Mouse (Mus musculus) midbrain, embryonic 11.5 days (tissue): ENCODE results near the gene Plekhg1. TPM values are rescaled to one million over a fixed set of nuclear protein-coding genes. Genes with fewer than 3 reads are reported as not detected.

Experiments
- ATAC-seq: fragments of 200-750 bp; cut with Nextera tagmentation; 2 replicates; pipeline ENCODE4 v1.8.0; 2017; ENCODE audit warnings: moderate TSS enrichment, moderate library complexity; ENCODE audit not compliant: low FRiP score
- DNase-seq: peaks from one replicate; pipeline ENCODE4 v3.0.0; 2015; ENCODE audit warnings: low spot score; ENCODE audit errors: missing footprints
- H3K27ac ChIP-seq: fragments of 300-500 bp; sonication (generic); 2 replicates; pipeline ENCODE4 v1.5.1; 2014; ENCODE audit warnings: low read depth, low read length
- H3K27me3 ChIP-seq: fragments of 300-500 bp; sonication (generic); 2 replicates; pipeline ENCODE4 v1.6.1; 2014; ENCODE audit warnings: mild to moderate bottlenecking, low read length, moderate library complexity, mixed read lengths; ENCODE audit not compliant: control insufficient read depth, insufficient read depth
- H3K36me3 ChIP-seq: fragments of 300-500 bp; sonication (generic); 2 replicates; pipeline ENCODE4 v1.6.1; 2014; ENCODE audit warnings: mild to moderate bottlenecking, low read length, moderate library complexity, mixed read lengths; ENCODE audit not compliant: control insufficient read depth, insufficient read depth
- H3K4me1 ChIP-seq: fragments of 300-500 bp; sonication (generic); 2 replicates; pipeline ENCODE4 v1.6.1; 2014; ENCODE audit warnings: low read length; ENCODE audit not compliant: control insufficient read depth, insufficient read depth
- H3K4me2 ChIP-seq: fragments of 300-500 bp; sonication (generic); 2 replicates; pipeline ENCODE4 v1.6.1; 2014; ENCODE audit warnings: mild to moderate bottlenecking, moderate library complexity
- H3K4me3 ChIP-seq: fragments of 300-500 bp; sonication (generic); 2 replicates; pipeline ENCODE4 v1.5.1; 2014; ENCODE audit warnings: low read depth, low read length
- H3K9ac ChIP-seq: fragments of 300-500 bp; sonication (generic); 2 replicates; pipeline ENCODE4 v1.6.1; 2014; ENCODE audit warnings: low read length
- H3K9me3 ChIP-seq: fragments of 300-500 bp; sonication (generic); 2 replicates; pipeline ENCODE4 v1.6.1; 2016; ENCODE audit warnings: low read length; ENCODE audit not compliant: control insufficient read depth
- WGBS: fragments of 180-500 bp; shearing (Covaris S2); extraction: QIAGEN DNeasy Blood & Tissue Kit; methylation state at CpG from one replicate; pipeline ENCODE4 v1.1.7; 2014; 5-methylcytosine and 5-hydroxymethylcytosine counted together
- polyA plus RNA-seq: library from polyadenylated mRNA; unstranded; fragments of >200 nt; fragmentation: Nextera tagmentation; extraction: Ambion mirVana; gene quantifications from 2 replicates; pipeline ENCODE4 v1.2.1, GENCODE M21; 2014

Gene Plekhg1
- polyA plus RNA-seq, 1 experiment from 2014 or later = 16.8 TPM

DNA sequence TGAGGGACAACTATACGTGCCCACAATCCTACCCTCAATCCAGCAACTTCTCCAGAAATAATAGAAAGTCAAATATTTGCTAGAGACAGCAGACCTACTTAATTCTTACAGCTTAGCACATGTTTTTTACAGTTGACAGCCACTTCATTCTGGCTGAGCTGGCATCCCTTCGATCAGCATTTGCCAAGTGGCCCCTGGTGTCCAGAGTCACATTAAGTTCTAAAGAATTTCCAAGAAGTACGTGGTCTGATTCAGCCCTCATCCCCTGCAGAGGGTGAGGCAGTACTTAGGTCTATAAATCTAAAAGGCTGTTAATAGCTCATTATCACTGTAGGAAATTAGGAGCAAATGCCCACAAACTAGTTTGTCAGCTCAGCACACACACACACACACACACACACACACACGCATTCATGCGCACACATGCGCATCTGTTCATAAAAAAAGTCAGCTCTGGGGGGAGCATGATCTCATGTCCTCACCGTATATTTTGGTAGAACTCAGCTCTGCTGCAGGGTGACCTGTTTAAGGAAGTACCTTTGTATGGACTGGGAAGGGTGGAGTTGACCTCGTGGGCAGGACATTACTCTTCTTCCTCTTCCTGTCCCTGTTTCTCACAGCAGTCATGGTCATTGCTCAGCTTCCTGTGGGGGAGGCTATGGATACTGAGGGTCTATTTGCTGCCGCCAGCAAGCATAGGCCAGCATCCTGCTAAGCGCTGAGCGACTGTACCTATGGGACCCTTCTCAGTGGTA, 91.6 kb downstream of the Plekhg1 start:
- ATAC-seq (no peak), DNase-seq (no peak)
- 85% methylated on average over 11 of the region's 11 CpGs for WGBS
- Histone ChIP-seq H3K27me3 (no peaks in the 10 kb centered on the region), H3K4me2 (no peak overlapping the region), H3K36me3 (no peaks in the 10 kb centered on the region), H3K27ac (no peak overlapping the region), H3K9ac (no peak overlapping the region), H3K4me3 (no peak overlapping the region), H3K9me3 (no peaks in the 10 kb centered on the region), H3K4me1 (0 out of 2 replicates have a peak, but pooled peaks cover 4% of the 10 kb centered on the region)

DNA sequence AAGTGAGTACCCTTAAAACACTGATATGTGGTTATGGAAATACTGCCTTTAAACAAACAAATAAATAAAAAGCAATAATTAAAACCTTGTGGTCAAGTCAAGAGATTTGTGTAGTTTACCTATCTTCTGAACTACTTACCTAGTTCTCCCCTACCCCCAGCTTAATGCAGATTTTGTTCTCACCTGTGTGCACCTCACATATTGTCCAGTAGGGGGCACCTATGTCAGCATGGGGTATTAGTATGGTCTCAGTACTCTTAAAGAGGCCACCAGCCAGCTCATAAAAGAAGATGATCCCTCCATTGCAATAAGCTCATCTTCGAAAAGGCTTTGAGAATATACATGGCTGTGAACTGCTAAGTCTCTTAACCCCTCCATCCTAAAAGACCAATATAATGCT, 93.9 kb downstream of the Plekhg1 start:
- Histone ChIP-seq H3K9ac (no peak overlapping the region), H3K27ac (no peak overlapping the region), H3K9me3 (no peaks in the 10 kb centered on the region), H3K4me3 (no peak overlapping the region), H3K4me2 (no peak overlapping the region), H3K27me3 (no peaks in the 10 kb centered on the region), H3K4me1 (no peaks in the 10 kb centered on the region), H3K36me3 (no peaks in the 10 kb centered on the region)
- no peak for ATAC-seq
- no peak for DNase-seq
- WGBS = 97% methylated on average over 1 of the region's 1 CpGs

DNA sequence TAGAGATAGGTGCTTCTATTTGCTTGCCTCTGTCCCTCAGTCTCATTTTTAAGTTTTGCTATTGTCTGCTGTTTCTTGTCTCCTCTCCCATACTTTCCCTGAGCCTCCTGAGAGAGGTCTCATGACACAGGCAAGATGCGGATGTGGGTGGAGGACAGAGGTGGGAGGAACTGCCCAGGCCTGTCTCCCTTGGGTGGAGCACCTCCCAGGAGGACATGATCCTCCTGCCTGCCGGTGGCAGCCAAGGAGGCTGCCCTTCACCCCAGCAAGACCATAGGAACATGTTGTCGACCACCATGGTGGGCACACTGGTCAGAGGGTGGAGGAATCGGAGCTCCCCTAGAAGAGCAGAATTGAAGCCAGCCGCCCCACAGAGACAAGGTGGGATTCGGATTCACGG, 94.5 kb downstream of the Plekhg1 start:
- no peaks in the 10 kb centered on the region for H3K9me3 ChIP-seq
- no peaks in the 10 kb centered on the region for H3K36me3 ChIP-seq
- DNase-seq = no peak
- H3K4me1 ChIP-seq = no peaks in the 10 kb centered on the region
- ATAC-seq = no peak
- H3K4me2 ChIP-seq = no peak overlapping the region
- WGBS = 90% methylated on average over 7 of the region's 7 CpGs
- H3K9ac ChIP-seq = no peak overlapping the region
- H3K4me3 ChIP-seq = no peak overlapping the region
- H3K27me3 ChIP-seq = no peaks in the 10 kb centered on the region
- H3K27ac ChIP-seq = no peak overlapping the region

DNA sequence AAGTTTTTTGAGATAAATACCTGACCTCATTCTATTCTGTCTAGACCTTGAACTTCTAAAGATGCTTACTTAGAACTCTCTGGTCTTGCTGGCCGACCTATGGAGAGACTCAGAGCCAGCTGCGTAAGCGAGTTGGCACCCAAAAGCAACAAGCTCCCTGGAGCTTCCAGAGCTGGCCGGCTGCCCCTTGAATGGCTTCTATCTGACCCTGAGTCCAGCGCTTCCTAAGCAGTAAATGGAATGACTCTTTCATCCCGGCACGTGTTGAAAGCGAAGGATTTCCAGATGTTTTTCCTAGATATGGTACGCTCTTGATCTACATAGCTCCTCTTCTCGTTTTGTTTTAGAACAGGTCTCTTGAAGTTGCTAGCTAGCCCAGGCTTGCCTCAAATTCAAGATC, 95.5 kb downstream of the Plekhg1 start:
- Histone ChIP-seq H3K9me3 (no peaks in the 10 kb centered on the region), H3K9ac (no peak overlapping the region), H3K27ac (no peak overlapping the region), H3K4me2 (no peak overlapping the region), H3K4me1 (no peaks in the 10 kb centered on the region), H3K36me3 (no peaks in the 10 kb centered on the region), H3K4me3 (no peak overlapping the region), H3K27me3 (no peaks in the 10 kb centered on the region)
- 84% methylated on average over 10 of the region's 10 CpGs for WGBS
- no peak for ATAC-seq
- no peak for DNase-seq

DNA sequence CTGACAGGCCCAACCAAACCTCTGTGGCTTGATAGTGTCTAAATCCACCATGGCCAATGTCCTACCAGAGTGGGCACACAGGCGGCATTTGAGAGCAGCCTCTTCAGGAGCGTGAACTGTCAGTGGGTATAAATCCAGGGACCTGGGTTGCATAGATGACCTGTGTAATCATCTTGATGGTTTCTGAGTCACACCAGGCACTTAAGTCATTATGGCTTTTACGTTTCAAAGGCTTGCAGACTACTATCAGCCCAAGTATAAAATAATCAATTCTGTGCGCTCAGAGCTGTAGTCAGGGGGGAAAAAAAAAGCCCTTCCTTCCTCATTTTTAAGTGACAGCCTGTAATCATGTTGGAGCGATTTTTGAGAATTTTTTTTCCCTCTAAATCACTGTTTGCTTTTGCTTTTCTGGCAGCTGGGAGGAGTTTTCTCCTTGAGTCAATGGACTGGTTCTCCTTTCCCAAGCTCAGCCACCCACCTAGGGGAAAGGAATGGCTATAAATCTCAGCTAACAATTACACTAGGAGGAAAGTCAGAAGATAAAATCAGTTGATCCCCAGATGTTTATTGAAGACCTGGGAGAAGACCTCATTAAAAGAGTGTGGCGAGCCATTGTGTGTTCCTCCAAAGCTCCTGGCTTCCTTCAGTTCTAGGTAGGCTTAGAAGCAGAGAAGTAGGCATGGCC, 99.7 kb downstream of the Plekhg1 start:
- H3K9ac ChIP-seq = no peak overlapping the region
- no peaks in the 10 kb centered on the region for H3K4me1 ChIP-seq
- DNase-seq = no peak
- no peak overlapping the region for H3K4me2 ChIP-seq
- H3K9me3 ChIP-seq = no peaks in the 10 kb centered on the region
- 80% methylated on average over 6 of the region's 6 CpGs for WGBS
- no peak overlapping the region for H3K27ac ChIP-seq
- no peak overlapping the region for H3K4me3 ChIP-seq
- no peaks in the 10 kb centered on the region for H3K27me3 ChIP-seq
- ATAC-seq = no peak
- no peaks in the 10 kb centered on the region for H3K36me3 ChIP-seq

DNA sequence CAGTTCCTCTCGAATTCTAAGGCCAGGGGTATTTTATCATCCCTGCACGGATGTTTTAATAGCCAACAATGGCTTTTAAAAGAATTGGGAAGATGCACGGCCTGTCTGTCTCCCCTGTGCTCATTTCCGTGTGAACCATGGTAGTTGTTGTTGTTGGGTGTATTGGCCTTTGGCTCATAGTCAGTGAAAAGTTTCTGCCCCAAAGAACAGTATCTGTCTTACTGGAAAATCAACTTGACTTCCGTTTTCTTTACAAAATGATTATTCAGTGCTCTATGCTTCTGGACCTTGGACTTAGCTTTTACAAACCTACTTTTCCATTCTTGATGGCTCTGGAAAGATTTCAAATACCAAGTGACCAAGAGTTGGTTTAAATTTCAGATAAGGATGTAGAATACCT, 104.3 kb downstream of the Plekhg1 start:
- 86% methylated on average over 5 of the region's 5 CpGs for WGBS
- no peak overlapping the region for H3K9ac ChIP-seq
- H3K36me3 ChIP-seq = no peaks in the 10 kb centered on the region
- ATAC-seq (no peak), DNase-seq (no peak)
- H3K27ac ChIP-seq = no peak overlapping the region
- H3K4me1 ChIP-seq = no peaks in the 10 kb centered on the region
- no peaks in the 10 kb centered on the region for H3K9me3 ChIP-seq
- no peak overlapping the region for H3K4me3 ChIP-seq
- no peak overlapping the region for H3K4me2 ChIP-seq
- no peaks in the 10 kb centered on the region for H3K27me3 ChIP-seq

DNA sequence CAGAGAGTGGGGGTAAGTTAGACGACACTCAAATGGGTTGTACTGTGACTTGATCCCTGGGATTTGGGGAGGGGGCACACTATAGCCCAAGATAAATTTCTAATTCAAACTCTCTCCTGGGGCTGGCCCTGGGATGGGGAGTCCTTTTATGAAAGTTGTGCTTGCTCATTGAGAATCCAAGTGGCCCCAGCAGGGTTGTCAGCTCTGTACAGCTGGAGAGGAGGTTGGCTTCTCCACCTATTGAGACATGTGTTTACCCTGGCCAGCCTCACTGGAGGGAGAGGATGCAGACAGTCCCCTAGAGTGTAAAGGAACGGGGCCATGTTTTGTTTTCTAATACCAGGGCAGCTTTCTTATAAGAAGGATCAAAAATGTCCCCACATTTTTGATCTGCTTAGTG, 106.9 kb downstream of the Plekhg1 start:
- no peaks in the 10 kb centered on the region for H3K9me3 ChIP-seq
- no peak overlapping the region for H3K4me3 ChIP-seq
- DNase-seq (no peak), ATAC-seq (no peak)
- H3K4me2 ChIP-seq = no peak overlapping the region
- H3K27ac ChIP-seq = no peak overlapping the region
- no peaks in the 10 kb centered on the region for H3K36me3 ChIP-seq
- H3K4me1 ChIP-seq = peaks cover 7% of the 10 kb centered on the region
- WGBS = 46% methylated on average over 2 of the region's 2 CpGs
- H3K9ac ChIP-seq = no peak overlapping the region
- no peaks in the 10 kb centered on the region for H3K27me3 ChIP-seq

DNA sequence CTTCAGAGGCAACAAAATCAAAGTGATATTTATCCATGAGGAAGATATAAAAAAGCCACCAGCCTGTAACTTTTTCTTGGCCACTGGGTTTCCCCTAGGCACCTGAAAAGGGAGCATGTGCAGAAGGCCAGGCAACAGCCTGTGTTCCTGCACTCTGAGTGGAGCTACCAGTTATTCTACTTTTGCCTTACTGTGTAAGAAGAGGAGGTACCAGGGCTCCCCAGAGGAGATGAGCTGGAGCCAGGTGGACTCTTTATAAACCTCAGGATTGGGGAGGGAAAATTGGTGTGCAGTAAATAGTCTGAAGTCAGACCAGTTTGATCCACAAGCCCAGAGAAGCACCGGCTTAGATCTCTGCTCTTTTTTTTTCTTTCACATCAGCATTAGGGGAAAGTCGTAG, 111.3 kb downstream of the Plekhg1 start:
- H3K4me2 ChIP-seq = no peak overlapping the region
- H3K9ac ChIP-seq = no peak overlapping the region
- H3K4me1 ChIP-seq = peaks cover 8% of the 10 kb centered on the region
- H3K4me3 ChIP-seq = no peak overlapping the region
- H3K27ac ChIP-seq = 0 out of 2 replicates have a peak overlapping the region, but pooled peaks have one; percentile 20
- H3K36me3 ChIP-seq = no peaks in the 10 kb centered on the region
- H3K9me3 ChIP-seq = no peaks in the 10 kb centered on the region
- 6% methylated on average over 2 of the region's 2 CpGs for WGBS
- ATAC-seq = no peak
- H3K27me3 ChIP-seq = no peaks in the 10 kb centered on the region
- DNase-seq = no peak

DNA sequence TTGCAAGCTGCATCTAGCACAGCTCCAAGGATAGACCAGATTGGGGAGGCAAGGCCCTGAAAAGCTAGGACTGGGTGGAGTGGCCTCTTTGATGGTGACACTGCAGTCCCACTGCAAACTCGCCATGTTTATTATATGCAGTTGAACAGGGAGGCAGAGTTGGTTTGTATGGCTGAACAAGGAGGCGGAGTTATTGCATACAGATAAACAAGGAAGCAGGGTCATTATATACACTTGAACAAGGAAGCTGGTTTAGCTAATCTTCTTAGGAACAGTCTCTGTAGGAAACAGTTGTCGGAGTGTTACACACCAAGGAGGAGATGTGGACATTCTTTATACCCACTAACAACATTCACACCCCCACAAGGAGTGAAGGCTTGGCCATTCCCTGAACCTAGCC, 112.6 kb downstream of the Plekhg1 start:
- Histone ChIP-seq H3K27ac (no peak overlapping the region), H3K9ac (no peak overlapping the region), H3K36me3 (no peaks in the 10 kb centered on the region), H3K9me3 (no peaks in the 10 kb centered on the region), H3K4me2 (no peak overlapping the region), H3K4me1 (peaks cover 11% of the 10 kb centered on the region), H3K27me3 (no peaks in the 10 kb centered on the region), H3K4me3 (no peak overlapping the region)
- WGBS = 78% methylated on average over 3 of the region's 3 CpGs
- ATAC-seq (0 out of 2 replicates have a peak, but pooled peaks have one; percentile 11), DNase-seq (no peak)
